Mouse (Mus musculus): ENCODE data around the gene Fgr. TPM values are rescaled to one million over a fixed set of nuclear protein-coding genes. Genes with fewer than 3 reads are reported as not detected.

Fgr gene
- total and polyA plus RNA-seq, 2 experiments from 2014 or later, result 0.19 to 0.31 TPM

DNA sequence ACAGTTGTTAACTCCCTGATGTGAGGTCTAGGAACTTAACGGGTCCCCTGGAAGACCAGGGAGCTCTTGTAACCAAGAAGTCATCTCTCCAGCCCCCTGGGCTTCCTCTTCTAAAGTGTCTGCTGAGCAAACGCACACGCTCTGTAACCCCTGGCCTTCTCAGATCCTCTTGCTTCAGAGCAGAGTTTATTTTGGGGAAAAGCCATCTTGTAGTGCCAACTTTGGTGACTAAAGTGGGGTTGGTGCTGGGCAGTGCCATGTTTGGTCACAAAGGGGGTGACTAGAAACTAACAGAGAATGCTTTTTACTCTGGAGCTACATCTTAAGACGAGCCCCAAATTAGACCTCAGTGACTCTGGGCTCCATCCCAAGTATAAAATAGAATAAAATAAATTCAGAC is 29.1 kb upstream of the Fgr start:
- Histone ChIP-seq H3K9me3 (replicated peaks; ENCODE audit: control insufficient read depth, low read length) (no peaks in the 10 kb centered on the region), H3K4me1 (ENCODE audit: control insufficient read depth, insufficient read depth) (peaks cover 15% of the 10 kb centered on the region), H3K27ac (ENCODE audit: low read depth) (peak overlapping the region; percentile 79), H3K9ac (replicated peaks; ENCODE audit: low read depth, low read length) (no peak overlapping the region), H3K4me2 (ENCODE audit: low read depth, low read length) (no peak overlapping the region), H3K4me3 (ENCODE audit: low read depth, low read length) (no peak overlapping the region), H3K27me3 (ENCODE audit: control insufficient read depth, insufficient read depth, low read length) (no peaks in the 10 kb centered on the region), H3K36me3 (replicated peaks; ENCODE audit: control insufficient read depth, insufficient read depth, low read length) (no peaks in the 10 kb centered on the region)
- ATAC-seq (ENCODE audit: insufficient read depth, low read depth) (no peak), DNase-seq (ENCODE audit: low spot score) (no peak)
- no peak for TF ChIP-seq EP300 (IDR thresholded peaks at IDR 0.05; ENCODE audit: low read depth)
- WGBS, result 68% methylated on average over 4 of the region's 4 CpGs

DNA sequence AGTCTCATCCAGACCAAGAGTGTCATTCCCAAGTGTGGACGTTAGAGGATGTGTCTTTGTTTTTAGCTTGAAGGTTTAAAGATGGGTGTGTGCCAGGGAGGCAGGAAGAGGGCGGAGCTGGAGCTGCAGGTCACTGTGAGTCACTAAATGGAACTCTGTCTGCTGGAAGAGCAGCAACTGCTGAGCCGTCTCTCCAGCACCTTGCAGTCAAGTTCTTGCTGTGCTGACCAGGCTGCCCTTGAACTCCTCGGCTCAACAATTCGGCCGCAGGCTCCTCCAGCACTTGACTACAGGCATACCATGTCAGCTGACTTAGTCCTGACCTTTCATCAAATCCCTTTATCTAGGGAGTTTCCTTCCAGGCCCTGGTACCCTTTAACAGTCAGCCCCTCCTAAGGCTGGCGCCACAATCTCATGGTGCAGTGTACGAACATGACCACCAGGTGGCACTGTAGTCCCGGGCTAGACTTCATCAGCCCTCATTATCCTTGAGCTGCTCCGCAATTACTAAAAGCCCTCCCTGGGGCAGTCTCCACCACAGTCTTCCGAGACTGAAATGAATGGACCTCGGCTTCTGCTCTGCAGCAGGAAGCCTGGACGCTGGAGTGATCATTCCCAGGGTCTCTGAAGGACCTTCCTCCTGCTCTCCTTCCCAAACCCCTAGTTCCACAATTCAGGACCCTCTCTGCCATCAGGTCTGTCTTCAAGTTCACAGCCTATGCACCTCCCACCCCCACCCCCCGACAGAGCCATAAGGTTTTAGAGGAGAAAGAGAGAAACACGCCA is 28.4 kb upstream of the Fgr start:
- Histone ChIP-seq H3K27ac (ENCODE audit: low read depth) (peak overlapping the region; percentile 79), H3K4me2 (ENCODE audit: low read depth, low read length) (peak overlapping the region; percentile 39), H3K4me3 (ENCODE audit: low read depth, low read length) (peak overlapping the region; percentile 0; the same call in 1 of the 2 replicates), H3K27me3 (ENCODE audit: control insufficient read depth, insufficient read depth, low read length) (no peaks in the 10 kb centered on the region), H3K4me1 (ENCODE audit: control insufficient read depth, insufficient read depth) (peaks cover 15% of the 10 kb centered on the region), H3K9ac (replicated peaks; ENCODE audit: low read depth, low read length) (no peak overlapping the region; the same call in 1 of the 2 replicates), H3K9me3 (replicated peaks; ENCODE audit: control insufficient read depth, low read length) (no peaks in the 10 kb centered on the region), H3K36me3 (replicated peaks; ENCODE audit: control insufficient read depth, insufficient read depth, low read length) (no peaks in the 10 kb centered on the region)
- DNase-seq (ENCODE audit: low spot score) (peak; percentile 87), ATAC-seq (ENCODE audit: insufficient read depth, low read depth) (peak; percentile 79)
- 5% methylated on average over 15 of the region's 15 CpGs for WGBS
- peak; percentile 45; the same call in 1 of the 2 replicates for TF ChIP-seq EP300 (IDR thresholded peaks at IDR 0.05; ENCODE audit: low read depth)
- TF ChIP-seq CTCF (IDR thresholded peaks at IDR 0.05; ENCODE audit: low read depth), result peak; percentile 98

DNA sequence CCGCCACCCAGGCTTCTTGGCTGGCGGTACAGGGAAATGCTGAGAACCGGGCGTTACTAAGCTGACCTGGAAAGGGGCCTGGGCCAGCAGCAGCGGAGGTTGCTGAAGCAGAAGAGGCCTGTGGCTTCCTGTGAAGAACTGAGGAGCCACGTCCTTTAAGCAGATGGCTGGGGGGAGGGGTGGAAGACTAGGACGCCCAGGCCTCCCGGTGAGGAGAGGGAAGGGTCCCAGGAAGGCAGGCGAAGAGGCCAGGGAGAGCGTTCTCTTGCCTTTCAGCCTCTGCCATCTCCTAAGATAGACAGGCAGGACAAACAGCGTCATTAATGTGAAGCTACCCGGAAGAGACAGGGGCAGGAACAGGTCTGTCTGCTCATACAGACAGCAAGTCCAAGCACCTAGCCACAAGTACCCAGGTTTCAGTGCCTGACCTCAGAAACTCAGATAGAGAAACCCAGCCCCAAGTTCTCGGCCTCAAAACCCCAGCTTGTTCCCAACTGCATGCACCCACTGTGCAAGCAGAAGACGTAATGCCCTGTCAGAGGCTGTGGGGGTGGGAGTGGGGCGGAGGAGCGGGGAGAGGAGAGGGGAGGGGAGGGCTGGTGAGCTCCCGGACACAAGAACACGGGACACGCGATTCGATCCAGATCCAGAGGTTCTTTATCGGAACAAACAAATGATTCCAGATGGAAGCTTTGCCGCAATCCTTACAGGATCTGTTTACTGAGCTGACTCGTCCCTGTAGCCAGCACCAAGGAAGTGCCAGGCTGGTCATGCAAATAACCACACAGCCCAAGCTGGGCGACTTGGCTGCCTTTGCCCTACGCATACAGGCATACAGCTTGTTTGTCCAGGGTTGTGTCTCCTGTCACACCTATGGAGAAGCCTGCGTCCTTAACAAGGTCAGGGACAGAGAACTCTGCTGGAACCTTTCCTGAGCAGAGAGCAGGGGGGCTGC is 27.6 kb upstream of the Fgr start:
- ATAC-seq (ENCODE audit: insufficient read depth, low read depth) (peak; percentile 58), DNase-seq (ENCODE audit: low spot score) (peak; percentile 71)
- Histone ChIP-seq H3K9me3 (replicated peaks; ENCODE audit: control insufficient read depth, low read length) (no peaks in the 10 kb centered on the region), H3K9ac (replicated peaks; ENCODE audit: low read depth, low read length) (no peak overlapping the region; the same call in 1 of the 2 replicates), H3K36me3 (replicated peaks; ENCODE audit: control insufficient read depth, insufficient read depth, low read length) (no peaks in the 10 kb centered on the region), H3K4me1 (ENCODE audit: control insufficient read depth, insufficient read depth) (peaks cover 15% of the 10 kb centered on the region), H3K27me3 (ENCODE audit: control insufficient read depth, insufficient read depth, low read length) (no peaks in the 10 kb centered on the region), H3K4me2 (ENCODE audit: low read depth, low read length) (peak overlapping the region; percentile 39), H3K4me3 (ENCODE audit: low read depth, low read length) (peak overlapping the region; percentile 0; the same call in 1 of the 2 replicates), H3K27ac (ENCODE audit: low read depth) (peak overlapping the region; percentile 79)
- TF ChIP-seq CTCF (IDR thresholded peaks at IDR 0.05; ENCODE audit: low read depth) (no peak), EP300 (IDR thresholded peaks at IDR 0.05; ENCODE audit: low read depth) (no peak)
- 29% methylated on average over 26 of the region's 27 CpGs for WGBS

DNA sequence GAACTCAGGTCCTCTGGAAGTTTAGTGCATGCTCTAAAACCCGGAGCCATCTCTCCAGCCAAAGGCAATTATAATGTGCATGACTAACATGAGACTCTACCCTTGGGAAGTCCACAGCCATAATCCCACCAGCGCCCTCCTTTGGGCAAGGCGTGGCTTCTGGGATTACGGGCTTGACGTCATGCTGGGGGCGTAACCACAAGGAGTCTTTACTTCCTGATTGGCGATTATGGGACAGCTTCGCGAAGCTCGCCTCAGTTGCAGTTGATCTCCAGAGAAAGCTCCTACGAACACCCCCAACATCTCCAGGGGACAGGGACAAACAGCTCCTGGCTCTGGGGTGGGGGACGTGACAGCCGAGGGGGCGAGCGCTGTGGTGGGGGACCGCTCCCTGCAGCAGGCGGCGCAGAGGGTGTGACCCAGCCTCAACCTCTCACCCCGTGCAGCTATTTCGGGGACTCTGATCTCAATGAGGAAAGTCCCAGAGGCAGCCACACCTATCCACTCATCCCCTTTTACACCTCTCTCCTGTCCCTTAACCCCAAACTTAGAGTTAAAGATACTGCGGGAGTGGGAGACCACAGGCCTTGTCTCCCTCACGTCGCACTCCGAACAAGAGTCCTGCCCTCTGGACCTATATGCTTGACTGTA is 23.9 kb upstream of the Fgr start:
- Histone ChIP-seq H3K9me3 (replicated peaks; ENCODE audit: control insufficient read depth, low read length) (no peaks in the 10 kb centered on the region), H3K27ac (ENCODE audit: low read depth) (no peak overlapping the region), H3K36me3 (replicated peaks; ENCODE audit: control insufficient read depth, insufficient read depth, low read length) (no peaks in the 10 kb centered on the region), H3K9ac (replicated peaks; ENCODE audit: low read depth, low read length) (no peak overlapping the region), H3K4me3 (ENCODE audit: low read depth, low read length) (no peak overlapping the region), H3K4me2 (ENCODE audit: low read depth, low read length) (peak overlapping the region; percentile 30), H3K27me3 (ENCODE audit: control insufficient read depth, insufficient read depth, low read length) (no peaks in the 10 kb centered on the region), H3K4me1 (ENCODE audit: control insufficient read depth, insufficient read depth) (peaks cover 17% of the 10 kb centered on the region)
- DNase-seq (ENCODE audit: low spot score) (no peak), ATAC-seq (ENCODE audit: insufficient read depth, low read depth) (no peak)
- TF ChIP-seq CTCF (IDR thresholded peaks at IDR 0.05; ENCODE audit: low read depth) (no peak), EP300 (IDR thresholded peaks at IDR 0.05; ENCODE audit: low read depth) (no peak)
- 29% methylated on average over 24 of the region's 24 CpGs for WGBS

DNA sequence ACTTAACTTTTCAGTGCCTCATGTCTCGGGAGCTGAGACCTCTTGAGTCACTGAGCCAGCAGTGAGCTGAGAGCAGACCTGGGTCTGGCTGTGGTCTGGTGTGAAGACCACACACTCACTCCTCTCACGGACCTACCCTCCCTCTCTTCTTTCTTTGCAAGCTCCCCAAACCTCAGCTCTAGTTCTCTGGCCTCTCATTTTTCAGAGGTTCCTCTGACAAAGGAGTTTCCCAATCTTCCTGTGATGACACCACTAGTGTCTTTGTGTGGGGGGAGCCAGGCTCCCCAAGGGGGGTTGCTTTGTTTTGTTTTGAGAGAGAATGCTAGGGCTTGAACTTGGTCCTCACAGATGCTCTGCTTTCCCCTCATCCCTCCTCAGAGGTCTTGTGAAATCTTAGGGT is 22.9 kb upstream of the Fgr start:
- ATAC-seq (ENCODE audit: insufficient read depth, low read depth), result no peak
- Histone ChIP-seq H3K27me3 (ENCODE audit: control insufficient read depth, insufficient read depth, low read length) (no peaks in the 10 kb centered on the region), H3K4me2 (ENCODE audit: low read depth, low read length) (no peak overlapping the region), H3K9me3 (replicated peaks; ENCODE audit: control insufficient read depth, low read length) (no peaks in the 10 kb centered on the region), H3K4me3 (ENCODE audit: low read depth, low read length) (no peak overlapping the region), H3K36me3 (replicated peaks; ENCODE audit: control insufficient read depth, insufficient read depth, low read length) (no peaks in the 10 kb centered on the region), H3K9ac (replicated peaks; ENCODE audit: low read depth, low read length) (no peak overlapping the region), H3K27ac (ENCODE audit: low read depth) (no peak overlapping the region), H3K4me1 (ENCODE audit: control insufficient read depth, insufficient read depth) (peaks cover 23% of the 10 kb centered on the region)
- DNase-seq (ENCODE audit: low spot score), result no peak
- TF ChIP-seq EP300 (IDR thresholded peaks at IDR 0.05; ENCODE audit: low read depth) (no peak), CTCF (IDR thresholded peaks at IDR 0.05; ENCODE audit: low read depth) (no peak)
- 74% methylated on average over 2 of the region's 2 CpGs for WGBS

Measured in heart, postnatal 0 days (tissue).